Mouse (Mus musculus): ENCODE results near the gene Gria2.

Gria2 gene

GRCm38 (mm10) chr3:80774005-80774764 lies 28.4 kb downstream of the Gria2 start:
- DNase-seq: no peak

- no peak for DNase-seq
Observed at GRCm38 (mm10) chr3:80773232-80773631, 29.4 kb downstream of the Gria2 start.

DNA sequence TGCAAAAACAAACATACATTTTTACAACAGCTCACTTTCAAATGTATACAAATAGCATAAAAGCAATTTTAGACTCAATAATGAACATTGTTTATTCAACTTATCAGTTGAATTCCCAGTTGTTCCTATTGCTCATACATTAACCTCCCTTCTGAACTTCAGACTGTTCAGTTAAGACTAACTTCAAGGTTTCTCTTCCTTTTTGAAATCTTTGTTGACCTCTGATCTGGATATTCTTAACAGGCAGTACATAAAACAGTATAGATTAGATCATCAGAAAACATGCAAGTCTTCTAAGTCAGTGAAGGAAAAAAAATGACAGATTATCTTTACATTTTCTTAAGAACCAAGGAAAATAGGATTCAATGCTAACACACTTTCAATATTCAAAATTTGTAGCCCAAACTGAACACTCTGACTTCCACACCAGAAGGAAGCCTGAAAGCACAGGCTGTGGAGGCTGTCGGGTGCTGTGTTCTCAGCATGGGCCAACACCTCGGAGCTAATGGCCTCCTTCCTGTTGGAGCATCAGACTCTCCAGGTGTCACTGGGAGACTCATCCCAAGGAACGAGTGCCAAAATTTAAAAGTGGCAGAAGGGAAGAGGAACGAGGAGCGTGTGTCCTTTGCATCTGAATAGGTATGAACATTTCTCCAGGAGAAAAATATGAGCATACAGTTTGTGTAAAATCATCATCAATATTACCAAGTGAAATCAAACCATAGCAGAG lies 33.0 kb downstream of the Gria2 start:
- DNase-seq: no peak

GRCm38 (mm10) chr3:80758955-80759354 lies 43.7 kb downstream of the Gria2 start:
- no peak for DNase-seq

GRCm38 (mm10) chr3:80758363-80758762 lies 44.3 kb downstream of the Gria2 start:
- no peak for DNase-seq

- no peak for DNase-seq
Observed at GRCm38 (mm10) chr3:80750786-80751185, 51.8 kb downstream of the Gria2 start.

DNA sequence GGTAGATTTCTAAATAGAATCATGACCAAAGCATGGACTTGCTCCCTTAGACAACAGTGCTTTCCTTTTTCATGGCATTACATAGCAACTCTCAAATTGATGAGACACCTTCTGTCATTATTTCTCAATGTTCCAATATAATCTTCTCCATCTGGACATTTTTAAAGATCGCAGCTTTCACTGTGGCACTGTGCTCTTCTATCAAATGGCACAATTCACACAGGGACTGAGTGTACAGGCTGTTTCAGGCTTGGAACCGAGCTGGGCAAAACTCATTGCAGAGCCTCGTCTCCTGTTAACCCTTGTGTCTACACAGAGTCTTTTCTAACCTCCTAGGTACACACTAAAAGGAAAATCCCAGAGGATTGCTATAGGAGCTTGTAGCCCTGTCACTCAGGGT lies 77.4 kb downstream of the Gria2 start:
- DNase-seq: no peak

DNA sequence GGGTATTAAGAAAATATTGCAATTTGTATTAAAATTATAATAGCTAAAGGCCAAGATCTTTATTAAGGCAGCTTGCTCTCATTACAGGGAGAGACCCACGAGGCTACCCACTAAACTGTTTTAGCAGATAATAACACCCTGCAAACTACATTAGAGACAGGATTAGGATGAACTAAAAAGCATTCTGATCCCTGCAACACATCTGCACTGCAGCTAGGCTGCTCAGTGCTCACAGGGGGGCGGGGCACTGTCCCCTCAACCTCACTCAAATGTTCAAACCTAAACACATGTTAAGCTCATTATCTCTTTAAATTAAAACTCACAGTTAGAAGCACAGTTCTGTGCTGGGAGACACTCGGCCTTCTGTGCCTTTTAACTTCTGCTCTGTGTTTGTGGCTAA lies 89.5 kb downstream of the Gria2 start:
- no peak for DNase-seq

GRCm38 (mm10) chr3:80708992-80709391 lies 93.6 kb downstream of the Gria2 start:
- DNase-seq: no peak

- no peak for DNase-seq
Observed at GRCm38 (mm10) chr3:80702173-80702572, 100.5 kb downstream of the Gria2 start.

GRCm38 (mm10) chr3:80697523-80697922 lies 105.1 kb downstream of the Gria2 start:
- DNase-seq: no peak

DNA sequence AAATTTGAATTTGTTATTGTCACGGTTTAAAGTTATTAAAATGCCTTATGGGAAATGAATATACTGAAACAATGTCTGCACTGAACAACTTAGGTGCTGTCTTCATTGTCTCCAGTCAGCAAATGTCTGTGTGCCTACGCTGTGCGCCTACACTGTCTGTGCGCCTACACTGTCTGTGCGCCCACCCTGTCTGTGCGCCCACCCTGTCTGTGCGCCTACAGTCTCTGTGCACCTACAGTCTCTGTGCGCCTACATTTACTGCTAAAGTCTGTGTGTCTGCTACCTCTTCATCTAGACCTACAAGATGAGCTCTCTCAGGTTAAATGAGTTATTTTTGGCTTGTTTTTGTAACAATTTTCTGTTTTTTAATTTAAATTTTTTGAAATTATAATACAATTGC lies 107.7 kb downstream of the Gria2 start:
- DNase-seq: no peak

- DNase-seq: no peak
Observed at GRCm38 (mm10) chr3:80665105-80665504, 137.5 kb downstream of the Gria2 start.

- no peak for DNase-seq
Observed at GRCm38 (mm10) chr3:80663293-80663692, 139.3 kb downstream of the Gria2 start.

GRCm38 (mm10) chr3:80661838-80662237 lies 140.8 kb downstream of the Gria2 start:
- DNase-seq: no peak

GRCm38 (mm10) chr3:80652213-80652612 lies 150.4 kb downstream of the Gria2 start:
- no peak for DNase-seq

Data from right cerebral cortex, postnatal 25 days (tissue).